11 mouse cellular contexts compared by ENCODE assay signal in genomic region chr7:121074801-121075400, GRCm38 (mm10). TPM values are rescaled to one million over a fixed set of nuclear protein-coding genes. Genes with fewer than 3 reads are reported as not detected.
DNase-seq lines count a peak whose midpoint lies in the region; ATAC-seq lines count a peak whose summit lies in the region.
"Had no signal": no experiment of that assay in that cellular context is flagged by ENCODE, and none has a peak within 500 bp of the region (broad histone marks: within the 10 kb centered on the region; RNA-seq: fewer than 3 reads in every experiment).

No protein-coding gene starts in this region.

- peaks cover 28% of the 10 kb centered on the region for H3K4me1 ChIP-seq in heart, embryonic 13.5 days
- H3K4me1 ChIP-seq in lung, embryonic 15.5 days = peaks cover 9% of the 10 kb centered on the region; the same call in 1 of the 2 replicates
- no peaks in the 10 kb centered on the region for H3K4me1 ChIP-seq in midbrain, embryonic 14.5 days (ENCODE audit: control insufficient read depth, insufficient read depth, low read length)
- H3K4me1 ChIP-seq: embryonic facial prominence, embryonic 10.5 days had no signal

- H3K36me3 ChIP-seq in heart, embryonic 13.5 days = peaks cover 60% of the 10 kb centered on the region
- peaks cover 38% of the 10 kb centered on the region for H3K36me3 ChIP-seq in lung, embryonic 15.5 days
- H3K36me3 ChIP-seq in midbrain, embryonic 14.5 days (ENCODE audit: control insufficient read depth, insufficient read depth, low read length) = peaks cover 52% of the 10 kb centered on the region

- peak overlapping the region; percentile 66 for H3K27ac ChIP-seq in heart, embryonic 13.5 days (replicated peaks)
- peak overlapping the region; percentile 55 for H3K27ac ChIP-seq in lung, embryonic 15.5 days
- no peak overlapping the region for H3K27ac ChIP-seq in midbrain, embryonic 14.5 days (replicated peaks; ENCODE audit: low read depth, low read length)
- H3K27ac ChIP-seq: embryonic facial prominence, embryonic 10.5 days; forebrain, embryonic 15.5 days; midbrain, embryonic 13.5 days had no signal

- H3K4me3 ChIP-seq in heart, embryonic 13.5 days = no peak overlapping the region
- H3K4me3 ChIP-seq in lung, embryonic 15.5 days = no peak overlapping the region
- no peak overlapping the region for H3K4me3 ChIP-seq in midbrain, embryonic 14.5 days (replicated peaks; ENCODE audit: low read depth, low read length)
- H3K4me3 ChIP-seq: embryonic facial prominence, embryonic 10.5 days; forebrain, embryonic 15.5 days; midbrain, embryonic 13.5 days had no signal

- 0 out of 2 replicates have a peak, but pooled peaks cover 6% of the 10 kb centered on the region for H3K27me3 ChIP-seq in heart, embryonic 13.5 days (replicated peaks)
- H3K27me3 ChIP-seq in lung, embryonic 15.5 days = no peaks in the 10 kb centered on the region
- H3K27me3 ChIP-seq in midbrain, embryonic 14.5 days (ENCODE audit: control insufficient read depth, insufficient read depth, low read length) = no peaks in the 10 kb centered on the region
- H3K27me3 ChIP-seq: forebrain, embryonic 15.5 days; midbrain, embryonic 13.5 days had no signal

- H3K4me2 ChIP-seq in heart, embryonic 13.5 days = no peak overlapping the region
- no peak overlapping the region for H3K4me2 ChIP-seq in lung, embryonic 15.5 days
- H3K4me2 ChIP-seq in midbrain, embryonic 14.5 days (ENCODE audit: low read length) = no peak overlapping the region
- H3K4me2 ChIP-seq: forebrain, embryonic 15.5 days; midbrain, embryonic 13.5 days had no signal

- no peak; the same call in 1 of the 2 replicates for ATAC-seq in heart, embryonic 13.5 days (ENCODE audit: extremely low read depth, insufficient number of reproducible peaks, low FRiP score, low TSS enrichment)
- peak; percentile 80 for ATAC-seq in lung, embryonic 15.5 days (ENCODE audit: borderline replicate concordance, extremely low read depth, low FRiP score, low TSS enrichment)
- ATAC-seq in megakaryocyte progenitor cell, adult 5-6 weeks (replicated peaks; ENCODE audit: poor library complexity) = no peak; the same call in none of the 2 replicates
- no peak for ATAC-seq in monocyte, adult 5-6 weeks (replicated peaks; ENCODE audit: insufficient number of reproducible peaks, low FRiP score, low TSS enrichment, poor library complexity, severe bottlenecking)
- ATAC-seq in midbrain, embryonic 14.5 days (ENCODE audit: low FRiP score, low TSS enrichment) = no peak
- ATAC-seq: forebrain, embryonic 15.5 days; midbrain, embryonic 13.5 days had no signal

- 0 out of 2 replicates have a peak overlapping the region, but pooled peaks have one; percentile 28 for H3K9ac ChIP-seq in heart, embryonic 13.5 days
- no peak overlapping the region for H3K9ac ChIP-seq in lung, embryonic 15.5 days
- H3K9ac ChIP-seq in midbrain, embryonic 14.5 days (replicated peaks; ENCODE audit: low read length) = no peak overlapping the region
- H3K9ac ChIP-seq: forebrain, embryonic 15.5 days; midbrain, embryonic 13.5 days had no signal

- no peaks in the 10 kb centered on the region for H3K9me3 ChIP-seq in heart, embryonic 13.5 days
- no peaks in the 10 kb centered on the region for H3K9me3 ChIP-seq in lung, embryonic 15.5 days
- H3K9me3 ChIP-seq in midbrain, embryonic 14.5 days (ENCODE audit: control insufficient read depth, low read length) = no peaks in the 10 kb centered on the region
- H3K9me3 ChIP-seq: embryonic facial prominence, embryonic 10.5 days; forebrain, embryonic 15.5 days; midbrain, embryonic 13.5 days had no signal

- peak; percentile 22 to 24 for DNase-seq in cerebellum, postnatal 10 days
- DNase-seq in cerebellum, adult 18-20 months = no peak
- peak; percentile 40 for DNase-seq in 416B (ENCODE audit: low read depth)
- DNase-seq in midbrain, embryonic 14.5 days = no peak

- 41% methylated on average over 6 of the region's 6 CpGs for WGBS in heart, embryonic 13.5 days
- 55% methylated on average over 6 of the region's 6 CpGs for WGBS in lung, embryonic 15.5 days
- WGBS in midbrain, embryonic 14.5 days = 92% methylated on average over 6 of the region's 6 CpGs

RNA-seq across cellular contexts. Expression of gene Igsf6, which starts 0.5 kb away (rescaled TPM):
- 1.0 and 1.1 TPM in 2 replicates for polyA plus RNA-seq in heart, embryonic 13.5 days (2015; fragmentation: Nextera tagmentation; extraction: Ambion mirVana)
- 2.2 and 3.1 TPM in 2 replicates for polyA plus RNA-seq in lung, embryonic 15.5 days (2015; fragmentation: Nextera tagmentation; extraction: Ambion mirVana)
- 415 and 476 TPM in 2 replicates for total RNA-seq in megakaryocyte progenitor cell, adult 5-6 weeks (2015)
- total RNA-seq in megakaryocyte progenitor cell, adult 5-6 weeks (2017) = 342 and 360 TPM in 2 replicates
- 245 to 446 TPM (median 387 TPM) in 3 replicates for total RNA-seq in monocyte, adult 5-6 weeks (2017)
- polyA plus RNA-seq in midbrain, embryonic 14.5 days (2014; fragmentation: Nextera tagmentation; extraction: Ambion mirVana) = 0.39 and 1.4 TPM in 2 replicates

RNA-seq across cellular contexts. Expression of gene Otoa, which starts 6.5 kb away (rescaled TPM):
- 0.04 and 0.12 TPM in 2 replicates for polyA plus RNA-seq in heart, embryonic 13.5 days (2015; fragmentation: Nextera tagmentation; extraction: Ambion mirVana)
- not detected in 2 replicates for polyA plus RNA-seq in lung, embryonic 15.5 days (2015; fragmentation: Nextera tagmentation; extraction: Ambion mirVana)
- 0.05 and 0.07 TPM in 2 replicates for total RNA-seq in megakaryocyte progenitor cell, adult 5-6 weeks (2015)
- 0.12 and 0.20 TPM in 2 replicates for total RNA-seq in megakaryocyte progenitor cell, adult 5-6 weeks (2017)
- 0.29 TPM in 1 of 3 replicates, not detected in the others for total RNA-seq in monocyte, adult 5-6 weeks (2017)
- 0.12 TPM in 2 replicates for polyA plus RNA-seq in midbrain, embryonic 14.5 days (2014; fragmentation: Nextera tagmentation; extraction: Ambion mirVana)
- polyA plus RNA-seq: forebrain, embryonic 15.5 days had no signal

RNA-seq across cellular contexts. Expression of gene Mettl9, which starts 40.7 kb away (rescaled TPM):
- polyA plus RNA-seq in heart, embryonic 13.5 days (2015; fragmentation: Nextera tagmentation; extraction: Ambion mirVana) = 96.0 and 97.1 TPM in 2 replicates
- polyA plus RNA-seq in lung, embryonic 15.5 days (2015; fragmentation: Nextera tagmentation; extraction: Ambion mirVana) = 146 and 149 TPM in 2 replicates
- 96.6 and 111 TPM in 2 replicates for total RNA-seq in megakaryocyte progenitor cell, adult 5-6 weeks (2015)
- total RNA-seq in megakaryocyte progenitor cell, adult 5-6 weeks (2017) = 86.0 and 86.6 TPM in 2 replicates
- total RNA-seq in monocyte, adult 5-6 weeks (2017) = 45.0 to 54.5 TPM (median 52.3 TPM) in 3 replicates
- 209 and 227 TPM in 2 replicates for polyA plus RNA-seq in midbrain, embryonic 14.5 days (2014; fragmentation: Nextera tagmentation; extraction: Ambion mirVana)

Comparison
In these comparisons a context has a peak if more than half of its experiments do, and no peak if none do; other contexts are left out.
1. DNase-seq: peak in cerebellum, postnatal 10 days (2 of 2) and 416B (single experiment); none in cerebellum, adult 18-20 months (0 of 2) and midbrain, embryonic 14.5 days (single experiment).